Mouse (Mus musculus): ENCODE results near the gene 4931408C20Rik. TPM values are rescaled to one million over a fixed set of nuclear protein-coding genes. Genes with fewer than 3 reads are reported as not detected.

Gene 4931408C20Rik
- total RNA-seq (2021) = not detected
- long read RNA-seq, experiment 1 = 0 reads
- long read RNA-seq, experiment 2 = 0 reads

- peak; percentile 19 for DNase-seq
Measured at GRCm38 (mm10) chr1:26686842-26687760, at the start of gene 4931408C20Rik. 4931408C20Rik (minus strand) TSS chr1:26687460.

GRCm38 (mm10) chr1:26687926-26688325, 666 bp upstream of the 4931408C20Rik start:
- DNase-seq = peak; percentile 5

GRCm38 (mm10) chr1:26685952-26686693, 1.1 kb downstream of the 4931408C20Rik start:
- no peak for DNase-seq

GRCm38 (mm10) chr1:26685383-26685782, 1.9 kb downstream of the 4931408C20Rik start:
- no peak for DNase-seq

- DNase-seq = no peak
Measured at GRCm38 (mm10) chr1:26649704-26650388, 37.4 kb downstream of the 4931408C20Rik start.

GRCm38 (mm10) chr1:26636051-26636450, 51.2 kb downstream of the 4931408C20Rik start:
- no peak for DNase-seq

Data from gastrocnemius, postnatal 25 days (tissue).